Mouse (Mus musculus): Measurements from ENCODE around the gene Slc16a6. TPM values are rescaled to one million over a fixed set of nuclear protein-coding genes. Genes with fewer than 3 reads are reported as not detected.

The Slc16a6 gene
- total and polyA plus RNA-seq, 3 experiments: 14.1 to 24.2 (median 20.9) TPM

DNA sequence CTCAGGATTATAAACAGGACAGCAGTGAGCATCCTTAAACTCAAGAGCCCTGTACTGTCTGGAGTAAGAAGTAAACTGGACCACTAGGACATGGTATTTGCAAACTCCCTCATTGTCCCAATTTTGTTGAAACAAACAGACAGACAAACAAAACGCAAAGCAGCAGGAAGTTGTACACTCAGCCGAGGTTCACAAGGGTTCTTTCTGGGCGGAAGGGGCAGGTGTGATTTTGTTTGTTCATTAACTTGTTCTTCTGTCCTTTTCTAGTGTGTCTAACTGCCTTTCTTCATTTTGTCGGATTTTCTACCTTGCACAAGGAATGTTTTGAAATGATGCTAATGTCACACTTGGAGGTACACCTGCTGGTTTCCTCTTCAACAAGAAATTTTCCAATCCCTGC is 53.9 kb downstream of the Slc16a6 start:
- dilution Hi-C loops (cut with MboI; ENCODE audit: extremely low pct_ligation_motif_present, extremely low pct_unique_long_range_greater_than_20kb, low sequenced_read_pairs) (no loop called here), in situ Hi-C loops (cut with MboI; ENCODE audit: low pct_ligation_motif_present, low pct_unique_long_range_greater_than_20kb, low sequenced_read_pairs) (no loop called here)
- Histone ChIP-seq H3K4me3 (replicated peaks in 1 of 3; ENCODE audit: low read depth in 2 of 3, low read length in 2 of 3, poor library complexity in 1 of 3) (peak overlapping the region; percentile 29 to 50 (median 48)), H3K9me3 (replicated peaks; ENCODE audit: low read length) (peaks cover 9% of the 10 kb centered on the region), H3K27me3 (replicated peaks) (no peaks in the 10 kb centered on the region), H3K27ac (ENCODE audit: insufficient read depth, low read depth) (peak overlapping the region; percentile 77; the same call in 1 of the 2 replicates), H3K79me2 (replicated peaks; ENCODE audit: control insufficient read depth, extremely low read depth, insufficient read depth, poor library complexity, severe bottlenecking) (no peaks in the 10 kb centered on the region), H3K4me1 (ENCODE audit: control insufficient read depth in 1 of 2, insufficient read depth in 2 of 2) (peaks cover 16 to 51% of the 10 kb centered on the region in 2 experiments), H3K9ac (ENCODE audit: insufficient read depth, low read depth) (no peak overlapping the region), H3K4me2 (ENCODE audit: insufficient read depth, low read depth, poor library complexity, severe bottlenecking) (peak overlapping the region; percentile 67), H3K36me3 (replicated peaks in 1 of 2; ENCODE audit: control insufficient read depth in 1 of 2, insufficient read depth in 1 of 2, low read length in 1 of 2) (no peaks in the 10 kb centered on the region)
- DNase-seq (ENCODE audit: extremely low read depth): no peak
- TF ChIP-seq ZMIZ1 (IDR thresholded peaks at IDR 0.05; ENCODE audit: low read depth, low read length) (no peak), POLR2A (IDR thresholded peaks at IDR 0.05; ENCODE audit: low read depth, low read length) (no peak), NRF1 (IDR thresholded peaks at IDR 0.05; ENCODE audit: low read depth, low read length) (no peak), MAZ (IDR thresholded peaks at IDR 0.05; ENCODE audit: low read depth, low read length) (no peak), MAX (IDR thresholded peaks at IDR 0.05; ENCODE audit: low read length) (no peak), KAT2A (IDR thresholded peaks at IDR 0.05; ENCODE audit: insufficient replicate concordance, low read length) (no peak), CTCF (conservative IDR thresholded peaks at IDR 0.05 in 1 of 2, IDR thresholded peaks at IDR 0.05 in 1 of 2; ENCODE audit: low read depth in 2 of 2, low read length in 2 of 2) (no peak), POLR2AphosphoS2 (IDR thresholded peaks at IDR 0.05; ENCODE audit: low read depth, low read length) (no peak), PAX5 (IDR thresholded peaks at IDR 0.05; ENCODE audit: low read length) (no peak), MYC (IDR thresholded peaks at IDR 0.05; ENCODE audit: low read depth, low read length) (no peak)

DNA sequence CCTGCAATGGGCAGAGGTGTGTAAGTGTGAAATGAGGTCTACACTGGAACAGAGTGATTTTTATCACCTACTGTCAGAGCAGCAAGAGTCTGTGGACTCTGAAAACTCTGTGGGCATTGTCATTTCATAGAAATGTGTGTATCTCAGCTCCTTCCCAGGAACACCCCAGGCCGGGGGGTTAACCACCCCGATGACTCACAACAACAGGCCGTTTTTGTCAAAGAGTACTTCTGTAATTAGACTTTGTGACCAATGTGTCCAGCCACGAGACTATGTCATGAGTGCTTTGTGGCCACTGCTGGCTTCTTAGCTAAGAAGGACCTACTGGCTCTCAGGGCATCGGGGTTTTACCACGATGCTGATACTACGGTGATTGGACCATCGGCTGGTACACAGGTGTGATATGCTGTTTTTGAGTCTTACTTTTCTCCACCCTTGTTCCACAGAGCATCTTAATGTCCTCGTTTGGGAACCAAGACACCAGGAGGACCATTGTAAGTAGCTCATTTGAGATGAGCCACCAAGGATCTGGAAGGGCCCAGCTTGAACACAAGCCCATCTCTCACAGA is 55.8 kb downstream of the Slc16a6 start:
- Histone ChIP-seq H3K4me1 (ENCODE audit: control insufficient read depth in 1 of 2, insufficient read depth in 2 of 2) (peaks cover 30 to 59% of the 10 kb centered on the region in 2 experiments), H3K27me3 (replicated peaks) (no peaks in the 10 kb centered on the region), H3K9ac (ENCODE audit: insufficient read depth, low read depth) (no peak overlapping the region), H3K27ac (ENCODE audit: insufficient read depth, low read depth) (no peak overlapping the region), H3K4me2 (ENCODE audit: insufficient read depth, low read depth, poor library complexity, severe bottlenecking) (no peak overlapping the region), H3K36me3 (replicated peaks in 1 of 2; ENCODE audit: control insufficient read depth in 1 of 2, insufficient read depth in 1 of 2, low read length in 1 of 2) (no peaks in the 10 kb centered on the region), H3K79me2 (replicated peaks; ENCODE audit: control insufficient read depth, extremely low read depth, insufficient read depth, poor library complexity, severe bottlenecking) (no peaks in the 10 kb centered on the region), H3K9me3 (replicated peaks; ENCODE audit: low read length) (peaks cover 7% of the 10 kb centered on the region), H3K4me3 (replicated peaks in 1 of 3; ENCODE audit: low read depth in 2 of 3, low read length in 2 of 3, poor library complexity in 1 of 3) (no peak overlapping the region)
- in situ Hi-C loops (cut with MboI; ENCODE audit: low pct_ligation_motif_present, low pct_unique_long_range_greater_than_20kb, low sequenced_read_pairs) (no loop called here), dilution Hi-C loops (cut with MboI; ENCODE audit: extremely low pct_ligation_motif_present, extremely low pct_unique_long_range_greater_than_20kb, low sequenced_read_pairs) (no loop called here)
- TF ChIP-seq POLR2AphosphoS2 (IDR thresholded peaks at IDR 0.05; ENCODE audit: low read depth, low read length): no peak
- TF ChIP-seq MEF2A (IDR thresholded peaks at IDR 0.05; ENCODE audit: borderline replicate concordance, low read depth, low read length): peak; percentile 49; the same call in 1 of the 2 replicates
- TF ChIP-seq SIN3A (IDR thresholded peaks at IDR 0.05; ENCODE audit: low read length): peak; percentile 23; the same call in 1 of the 2 replicates
- TF ChIP-seq TCF12 (IDR thresholded peaks at IDR 0.05; ENCODE audit: low read depth, low read length): peak; percentile 37; the same call in 1 of the 2 replicates
- peak; percentile 82 for TF ChIP-seq BHLHE40 (IDR thresholded peaks at IDR 0.05; ENCODE audit: low read depth, low read length)
- TF ChIP-seq MYC (IDR thresholded peaks at IDR 0.05; ENCODE audit: low read depth, low read length): no peak
- no peak for TF ChIP-seq USF1 (IDR thresholded peaks at IDR 0.05; ENCODE audit: low read depth, low read length)
- peak; percentile 47; the same call in 1 of the 2 replicates for TF ChIP-seq IRF4 (IDR thresholded peaks at IDR 0.05; ENCODE audit: low read depth, low read length)
- peak; percentile 39; the same call in 1 of the 2 replicates for TF ChIP-seq MXI1 (IDR thresholded peaks at IDR 0.05; ENCODE audit: low read depth, low read length)
- peak; percentile 46; the same call in 1 of the 2 replicates for TF ChIP-seq CHD1 (IDR thresholded peaks at IDR 0.05; ENCODE audit: low read depth, low read length)
- peak; percentile 79 for TF ChIP-seq ETS1 (conservative IDR thresholded peaks at IDR 0.05; ENCODE audit: low read depth, low read length)
- no peak for TF ChIP-seq USF2 (conservative IDR thresholded peaks at IDR 0.05; ENCODE audit: low read depth, low read length)
- no peak for TF ChIP-seq MAX (IDR thresholded peaks at IDR 0.05; ENCODE audit: low read length)
- TF ChIP-seq EP300 (IDR thresholded peaks at IDR 0.05; ENCODE audit: low read length): 0 out of 2 replicates have a peak, but pooled peaks have one; percentile 18
- no peak for DNase-seq (ENCODE audit: extremely low read depth)
